Comparison of ENCODE assay signal across 8 mouse cellular contexts in the genomic region with DNA sequence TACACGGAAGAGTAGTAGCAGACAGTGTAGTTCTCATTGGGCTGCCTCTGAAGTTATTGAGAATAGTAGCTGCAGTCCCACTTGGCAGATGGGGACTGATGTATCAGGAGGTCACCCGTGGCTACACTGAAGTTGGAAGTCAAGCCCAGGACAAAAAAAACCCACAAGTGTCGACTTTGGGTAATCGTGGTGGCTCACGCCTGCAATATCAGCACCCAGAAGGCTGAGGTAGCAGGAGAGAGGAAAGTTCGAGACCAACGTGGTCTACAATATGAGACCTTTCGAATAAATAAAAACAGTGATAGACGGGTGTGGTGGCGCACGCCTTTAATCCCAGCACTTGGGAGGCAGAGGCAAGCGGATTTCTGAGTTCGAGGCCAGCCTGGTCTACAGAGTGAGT. TPM values are rescaled to one million over a fixed set of nuclear protein-coding genes. Genes with fewer than 3 reads are reported as not detected.
DNase-seq lines count a peak whose midpoint lies in the region; ATAC-seq lines count a peak whose summit lies in the region.

No protein-coding gene starts in this region.

- DNase-seq in embryonic facial prominence, embryonic 14.5 days (ENCODE audit: low spot score): no peak
- DNase-seq in left cerebral cortex, adult 8-10 months (ENCODE audit: low spot score in 2 of 2): no peak
- DNase-seq in layer of hippocampus, postnatal 14 days (ENCODE audit: low spot score in 2 of 2): no peak
- DNase-seq in cerebellum, postnatal 14 days: no peak

- peaks cover 39% of the 10 kb centered on the region for H3K4me1 ChIP-seq in megakaryocyte, embryonic 14.5 days
- H3K4me1 ChIP-seq in embryonic facial prominence, embryonic 14.5 days (ENCODE audit: control insufficient read depth, insufficient read depth, low read length): no peaks in the 10 kb centered on the region
- H3K4me1 ChIP-seq in intestine, embryonic 16.5 days (ENCODE audit: control insufficient read depth, insufficient read depth, low read length): peaks cover 13% of the 10 kb centered on the region
- peaks cover 13% of the 10 kb centered on the region for H3K4me1 ChIP-seq in neural tube, embryonic 15.5 days

- H3K9me3 ChIP-seq in megakaryocyte, embryonic 14.5 days: no peaks in the 10 kb centered on the region
- H3K9me3 ChIP-seq in embryonic facial prominence, embryonic 14.5 days (ENCODE audit: control insufficient read depth, low read length): no peaks in the 10 kb centered on the region
- H3K9me3 ChIP-seq in intestine, embryonic 16.5 days (ENCODE audit: control insufficient read depth, low read length): no peaks in the 10 kb centered on the region
- no peaks in the 10 kb centered on the region for H3K9me3 ChIP-seq in neural tube, embryonic 15.5 days (replicated peaks)

- no peak for ATAC-seq in megakaryocyte, adult 5-6 weeks (ENCODE audit: poor library complexity, severe bottlenecking)
- ATAC-seq in embryonic facial prominence, embryonic 14.5 days (ENCODE audit: low read depth): no peak
- ATAC-seq in intestine, embryonic 16.5 days: 0 out of 2 replicates have a peak, but pooled peaks have one; percentile 3
- ATAC-seq in neural tube, embryonic 15.5 days (ENCODE audit: low FRiP score): no peak

- peak overlapping the region; percentile 67 for H3K4me2 ChIP-seq in embryonic facial prominence, embryonic 14.5 days (ENCODE audit: low read depth, low read length)
- H3K4me2 ChIP-seq in intestine, embryonic 16.5 days (ENCODE audit: low read depth, low read length): peak overlapping the region; percentile 62
- peak overlapping the region; percentile 77 for H3K4me2 ChIP-seq in neural tube, embryonic 15.5 days

- H3K4me3 ChIP-seq in megakaryocyte, embryonic 14.5 days (replicated peaks): peak overlapping the region; percentile 86
- H3K4me3 ChIP-seq in embryonic facial prominence, embryonic 14.5 days (ENCODE audit: low read depth, low read length): peak overlapping the region; percentile 66
- peak overlapping the region; percentile 65 for H3K4me3 ChIP-seq in intestine, embryonic 16.5 days (ENCODE audit: low read length)
- H3K4me3 ChIP-seq in neural tube, embryonic 15.5 days (replicated peaks): peak overlapping the region; percentile 71

- 39% methylated on average over 13 of the region's 13 CpGs for WGBS in embryonic facial prominence, embryonic 14.5 days
- WGBS in intestine, embryonic 16.5 days: 41% methylated on average over 13 of the region's 13 CpGs
- WGBS in neural tube, embryonic 15.5 days: 44% methylated on average over 13 of the region's 13 CpGs

- H3K36me3 ChIP-seq in megakaryocyte, embryonic 14.5 days (replicated peaks; ENCODE audit: low read length): no peaks in the 10 kb centered on the region
- H3K36me3 ChIP-seq in embryonic facial prominence, embryonic 14.5 days (ENCODE audit: control insufficient read depth, insufficient read depth, low read length): no peaks in the 10 kb centered on the region
- H3K36me3 ChIP-seq in intestine, embryonic 16.5 days (ENCODE audit: control insufficient read depth, insufficient read depth, low read length): no peaks in the 10 kb centered on the region
- no peaks in the 10 kb centered on the region for H3K36me3 ChIP-seq in neural tube, embryonic 15.5 days

- peak overlapping the region; percentile 75 for H3K9ac ChIP-seq in embryonic facial prominence, embryonic 14.5 days (ENCODE audit: low read depth, low read length)
- H3K9ac ChIP-seq in intestine, embryonic 16.5 days (ENCODE audit: low read depth, low read length): peak overlapping the region; percentile 76
- H3K9ac ChIP-seq in neural tube, embryonic 15.5 days (replicated peaks): no peak overlapping the region

- no peaks in the 10 kb centered on the region for H3K27me3 ChIP-seq in megakaryocyte, embryonic 14.5 days (replicated peaks)
- no peaks in the 10 kb centered on the region for H3K27me3 ChIP-seq in embryonic facial prominence, embryonic 14.5 days (replicated peaks; ENCODE audit: control insufficient read depth, insufficient read depth, low read length)
- no peaks in the 10 kb centered on the region for H3K27me3 ChIP-seq in intestine, embryonic 16.5 days (replicated peaks; ENCODE audit: control insufficient read depth, insufficient read depth, low read length)
- H3K27me3 ChIP-seq in neural tube, embryonic 15.5 days (replicated peaks): peaks cover 6% of the 10 kb centered on the region; the same call in 1 of the 2 replicates

- no peak overlapping the region for H3K27ac ChIP-seq in embryonic facial prominence, embryonic 14.5 days (replicated peaks; ENCODE audit: low read depth, low read length)
- H3K27ac ChIP-seq in intestine, embryonic 16.5 days (ENCODE audit: low read length): no peak overlapping the region
- no peak overlapping the region for H3K27ac ChIP-seq in neural tube, embryonic 15.5 days (replicated peaks)

RNA-seq across cellular contexts. Expression of a gene that starts 5.4 kb away (rescaled TPM):
- polyA plus RNA-seq in megakaryocyte, embryonic 14.5 days (2012; ENCODE audit: insufficient read depth, low replicate concordance): 62.1 and 147 TPM in 2 replicates
- total RNA-seq in megakaryocyte, adult 5-6 weeks (2015): 124 and 139 TPM in 2 replicates
- total RNA-seq in megakaryocyte, adult 5-6 weeks (2017): 141 and 163 TPM in 2 replicates
- 224 and 237 TPM in 2 replicates for polyA plus RNA-seq in embryonic facial prominence, embryonic 14.5 days (2014; fragmentation: Nextera tagmentation; extraction: Ambion mirVana)
- 190 and 192 TPM in 2 replicates for polyA plus RNA-seq in intestine, embryonic 16.5 days (2015; fragmentation: Nextera tagmentation; extraction: Ambion mirVana)
- polyA plus RNA-seq in neural tube, embryonic 15.5 days (2015; fragmentation: Nextera tagmentation; extraction: Ambion mirVana): 315 and 351 TPM in 2 replicates
- 100 to 1,000 TPM; 159 to 187 (median 173) TPM for total RNA-seq in left cerebral cortex, adult 8-10 months (2022)
- 100 to 1,000 TPM; 172 to 184 TPM for total RNA-seq in layer of hippocampus, postnatal 14 days (2021)

RNA-seq across cellular contexts. Expression of a gene that starts 6.1 kb away (rescaled TPM):
- polyA plus RNA-seq in megakaryocyte, embryonic 14.5 days (2012; ENCODE audit: insufficient read depth, low replicate concordance): 19.2 and 31.2 TPM in 2 replicates
- total RNA-seq in megakaryocyte, adult 5-6 weeks (2015): 4.2 and 5.3 TPM in 2 replicates
- 5.2 and 10.8 TPM in 2 replicates for total RNA-seq in megakaryocyte, adult 5-6 weeks (2017)
- polyA plus RNA-seq in embryonic facial prominence, embryonic 14.5 days (2014; fragmentation: Nextera tagmentation; extraction: Ambion mirVana): 15.3 and 20.1 TPM in 2 replicates
- 8.6 and 10.6 TPM in 2 replicates for polyA plus RNA-seq in intestine, embryonic 16.5 days (2015; fragmentation: Nextera tagmentation; extraction: Ambion mirVana)
- 38.3 and 44.2 TPM in 2 replicates for polyA plus RNA-seq in neural tube, embryonic 15.5 days (2015; fragmentation: Nextera tagmentation; extraction: Ambion mirVana)
- total RNA-seq in left cerebral cortex, adult 8-10 months (2022): 100 to 1,000 TPM in 3 of 4 experiments, 10 to 100 TPM in 1; 94.5 to 107 (median 104) TPM
- total RNA-seq in layer of hippocampus, postnatal 14 days (2021): 10 to 100 TPM; 81.3 to 98.2 TPM

RNA-seq across cellular contexts. Expression of a gene that starts 40.6 kb away (rescaled TPM):
- polyA plus RNA-seq in megakaryocyte, embryonic 14.5 days (2012; ENCODE audit: insufficient read depth, low replicate concordance): not detected in 2 replicates
- not detected in 2 replicates for total RNA-seq in megakaryocyte, adult 5-6 weeks (2015)
- total RNA-seq in megakaryocyte, adult 5-6 weeks (2017): not detected in 2 replicates
- not detected in 2 replicates for polyA plus RNA-seq in embryonic facial prominence, embryonic 14.5 days (2014; fragmentation: Nextera tagmentation; extraction: Ambion mirVana)
- not detected in 2 replicates for polyA plus RNA-seq in intestine, embryonic 16.5 days (2015; fragmentation: Nextera tagmentation; extraction: Ambion mirVana)
- not detected in 2 replicates for polyA plus RNA-seq in neural tube, embryonic 15.5 days (2015; fragmentation: Nextera tagmentation; extraction: Ambion mirVana)
- total RNA-seq in left cerebral cortex, adult 8-10 months (2022): not detected
- total RNA-seq in layer of hippocampus, postnatal 14 days (2021): not detected
